Mouse (Mus musculus) left cerebral cortex, postnatal 36 days (tissue): Measurements from ENCODE around the gene Drc1. TPM values are rescaled to one million over a fixed set of nuclear protein-coding genes. Genes with fewer than 3 reads are reported as not detected.

ENCODE experiments used
- DNase-seq, 2 experiments: peaks; one replicate each; pipeline ENCODE4 v3.0.0; 2021 to 2022; ENCODE audit warnings: low spot score in 2 of 2, mixed read lengths in 1 of 2
- intact Hi-C: fragments of 180-260 bp; cut with DNase I; formaldehyde crosslinking; loops from one replicate; pipeline ENCODE4 v1.15.1; 2025
- total RNA-seq, 2 experiments: library from RNA; stranded (reverse); gene quantifications; 2 replicates each; pipeline ENCODE4 v1.2.3; 2021

The Drc1 gene
- total RNA-seq, 2 experiments from 2014 or later = 14.3 to 19.7 TPM

DNA sequence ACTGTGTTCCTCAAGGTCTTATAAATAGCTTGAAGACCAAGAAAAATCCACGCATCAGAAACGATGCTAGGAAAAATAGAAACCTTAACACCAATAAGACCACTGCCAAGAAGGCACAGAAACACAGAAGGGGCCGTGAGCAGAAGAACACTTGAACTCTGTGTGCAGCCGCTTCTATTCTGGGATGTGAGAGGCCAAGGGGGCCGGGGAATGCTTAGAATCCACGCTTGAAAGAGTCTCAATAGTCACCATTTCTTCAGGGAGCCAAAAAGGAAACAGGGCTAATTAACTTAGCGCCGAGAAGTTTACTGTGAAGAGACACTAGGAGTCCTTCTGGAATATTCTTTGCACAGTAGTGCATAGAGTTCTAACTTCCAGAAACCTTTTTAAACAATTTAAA is 120.0 kb downstream of the Drc1 start:
- DNase-seq = no peak

DNA sequence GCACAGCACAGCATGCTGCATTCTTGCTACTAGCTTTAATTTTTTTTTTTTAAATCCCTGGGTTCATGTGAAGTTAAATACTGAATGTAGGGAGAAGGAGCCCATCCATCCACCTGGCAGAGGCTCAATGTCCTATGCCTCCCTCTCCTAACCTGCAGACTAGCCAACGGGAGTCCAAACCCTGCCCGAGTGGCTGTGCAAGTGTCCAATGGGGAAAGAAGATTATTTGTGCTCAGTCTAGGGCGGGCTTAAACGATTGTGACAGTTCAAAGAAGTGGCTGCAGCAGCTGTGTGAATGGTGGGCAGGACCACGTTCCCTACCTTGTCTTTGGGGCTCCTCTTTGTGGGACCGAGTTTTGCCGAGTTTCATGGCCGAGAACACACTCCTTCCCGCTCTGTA is 125.7 kb downstream of the Drc1 start:
- intact Hi-C loops = no loop called here
- DNase-seq = no peak

More for the DNA sequence above, 120.0 kb downstream of the Drc1 start:
- intact Hi-C loops = no loop called here

DNA sequence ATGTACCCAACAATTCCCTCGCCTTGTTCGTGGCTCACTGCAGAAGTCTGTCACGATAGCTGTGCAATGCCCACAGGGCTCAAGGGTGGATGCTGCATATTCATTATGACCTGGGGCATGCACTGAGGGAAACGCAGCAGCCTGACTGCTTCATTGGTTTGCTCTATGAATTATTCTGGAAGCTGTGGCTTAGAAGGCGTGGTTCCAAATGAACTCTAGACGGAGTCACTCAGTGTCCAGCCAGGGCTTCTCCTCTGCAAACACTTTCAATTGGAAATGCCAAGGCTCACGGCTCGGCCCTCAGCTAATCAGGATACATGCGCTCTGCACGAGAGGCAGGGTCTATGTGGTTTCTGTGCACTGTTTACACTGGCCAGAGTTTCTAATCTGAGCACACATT is 130.3 kb downstream of the Drc1 start:
- DNase-seq = no peak
- intact Hi-C loops = no loop called here

DNA sequence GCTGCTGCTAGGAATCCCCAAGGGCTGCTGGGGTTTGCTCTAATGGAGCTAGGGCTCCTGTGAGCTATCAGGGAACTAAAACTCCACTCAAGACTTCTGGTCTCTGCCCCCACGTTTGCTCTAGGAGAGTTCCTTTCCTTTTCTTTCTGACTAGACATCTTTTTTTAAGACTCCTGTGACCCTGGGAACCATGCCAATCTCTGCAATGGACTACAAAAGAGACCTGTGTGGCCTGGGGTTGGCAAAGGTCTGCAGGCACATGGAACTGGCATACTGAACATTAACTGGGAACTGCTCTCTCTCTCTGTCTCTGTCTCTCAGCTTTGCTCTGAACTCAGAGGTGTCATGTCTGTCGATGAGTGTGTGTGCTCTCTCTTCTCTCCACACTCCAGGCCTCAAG is 134.2 kb downstream of the Drc1 start:
- intact Hi-C loops = no loop called here

DNA sequence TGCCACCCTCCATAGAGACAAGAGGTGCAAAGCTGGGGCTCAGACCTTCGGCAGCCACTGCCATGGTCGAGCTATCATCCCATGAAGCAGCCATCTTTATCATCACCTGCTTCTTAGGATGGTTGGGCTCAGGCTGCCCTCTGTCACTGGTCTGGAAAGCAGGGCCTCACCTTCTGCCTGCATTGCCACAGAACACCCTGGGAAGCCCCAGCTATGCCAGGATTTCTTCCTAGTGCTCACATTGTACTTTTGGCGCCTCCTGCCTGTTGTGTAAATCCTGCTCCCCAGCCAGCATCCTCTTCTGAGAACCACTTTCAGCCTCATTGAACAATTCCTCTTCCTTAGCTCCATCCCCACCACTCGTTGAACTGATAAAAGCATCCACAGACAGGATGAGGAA is 134.7 kb downstream of the Drc1 start:
- DNase-seq = no peak
- intact Hi-C loops = no loop called here

More for the DNA sequence above, 134.2 kb downstream of the Drc1 start:
- no peak for DNase-seq

Other genes with a start within 250 kb of the Drc1 start
- 1 to 10 TPM; 4.3 to 5.2 TPM for gene Tyms, start 207.8 kb upstream of the Drc1 start, total RNA-seq
- gene Garem2, start 176.2 kb upstream of the Drc1 start, total RNA-seq = 10 to 100 TPM; 12.0 to 13.0 TPM
- 1 to 10 TPM; 3.1 to 3.3 TPM for gene 3110082J24Rik, start 175.3 kb upstream of the Drc1 start, total RNA-seq
- 10 to 100 TPM; 63.4 to 66.5 TPM for gene Hadha, start 126.2 kb upstream of the Drc1 start, total RNA-seq
- 10 to 100 TPM; 80.3 to 81.5 TPM for gene Hadhb, start 126.1 kb upstream of the Drc1 start, total RNA-seq
- gene Adgrf3, start 75.7 kb upstream of the Drc1 start, total RNA-seq = not detected
- 10 to 100 TPM; 48.9 to 50.4 TPM for gene Selenoi, start 48.8 kb upstream of the Drc1 start, total RNA-seq
- 10 to 100 TPM; 14.2 to 29.6 TPM for gene Otof, start 180.5 kb downstream of the Drc1 start, total RNA-seq
- not detected for gene 1700001C02Rik, start 184.7 kb downstream of the Drc1 start, total RNA-seq